ENCODE assay signal across 8 mouse cellular contexts in genomic region chr5:96964062-96965028, GRCm38 (mm10). TPM values are rescaled to one million over a fixed set of nuclear protein-coding genes. Genes with fewer than 3 reads are reported as not detected.
DNase-seq lines count a peak whose midpoint lies in the region; ATAC-seq and TF ChIP-seq lines count a peak whose summit lies in the region.

No protein-coding gene starts in this region.

- DNase-seq in layer of hippocampus, adult 2 months (ENCODE audit: low spot score in 2 of 2) = peak in 1 of 2 experiments; percentile 34
- DNase-seq in layer of hippocampus, postnatal 25 days (ENCODE audit: extremely low spot score in 1 of 2, low spot score in 1 of 2) = no peak
- peak; percentile 49 for DNase-seq in embryonic facial prominence, embryonic 10.5 days (ENCODE audit: low spot score)
- peak; percentile 72 for DNase-seq in intestine, embryonic 14.5 days (ENCODE audit: low spot score)
- DNase-seq in thymus, postnatal 14 days = peak; percentile 24
- no peak for DNase-seq in urinary bladder, postnatal 14 days (ENCODE audit: low spot score)
- no peak for DNase-seq in testis, postnatal 14 days (ENCODE audit: low spot score)

- peak; percentile 74 for ATAC-seq in intestine, embryonic 14.5 days (replicated peaks; ENCODE audit: low FRiP score, low TSS enrichment, low read depth)
- no peak for ATAC-seq in liver, embryonic 16.5 days (ENCODE audit: low read depth)

- peak overlapping the region; percentile 40 for H3K4me2 ChIP-seq in intestine, embryonic 14.5 days (ENCODE audit: low read length)
- peak overlapping the region; percentile 63 for H3K4me2 ChIP-seq in liver, embryonic 16.5 days (ENCODE audit: low read depth, low read length)

- H3K4me1 ChIP-seq in embryonic facial prominence, embryonic 10.5 days = peaks cover 33% of the 10 kb centered on the region
- H3K4me1 ChIP-seq in intestine, embryonic 14.5 days (replicated peaks; ENCODE audit: control insufficient read depth, insufficient read depth, low read length) = peaks cover 10% of the 10 kb centered on the region
- peaks cover 20% of the 10 kb centered on the region for H3K4me1 ChIP-seq in liver, embryonic 16.5 days (ENCODE audit: control insufficient read depth, low read depth, low read length)

- H3K9me3 ChIP-seq in embryonic facial prominence, embryonic 10.5 days = no peaks in the 10 kb centered on the region
- no peaks in the 10 kb centered on the region for H3K9me3 ChIP-seq in intestine, embryonic 14.5 days (ENCODE audit: control insufficient read depth, low read length)
- no peaks in the 10 kb centered on the region for H3K9me3 ChIP-seq in liver, embryonic 16.5 days (replicated peaks; ENCODE audit: control insufficient read depth, low read length)

- peak overlapping the region; percentile 25; the same call in 1 of the 2 replicates for H3K4me3 ChIP-seq in layer of hippocampus, adult 2 months
- H3K4me3 ChIP-seq in embryonic facial prominence, embryonic 10.5 days = peak overlapping the region; percentile 35
- H3K4me3 ChIP-seq in intestine, embryonic 14.5 days (ENCODE audit: low read depth, low read length) = 0 out of 2 replicates have a peak overlapping the region, but pooled peaks have one; percentile 4
- peak overlapping the region; percentile 43 for H3K4me3 ChIP-seq in liver, embryonic 16.5 days (ENCODE audit: low read depth, low read length)

- peak overlapping the region; percentile 88 for H3K27ac ChIP-seq in layer of hippocampus, adult 2 months
- H3K27ac ChIP-seq in embryonic facial prominence, embryonic 10.5 days (replicated peaks) = peak overlapping the region; percentile 76
- peak overlapping the region; percentile 57; the same call in 1 of the 2 replicates for H3K27ac ChIP-seq in intestine, embryonic 14.5 days (ENCODE audit: low read depth)
- H3K27ac ChIP-seq in liver, embryonic 16.5 days (ENCODE audit: low read length) = peak overlapping the region; percentile 51

- TF ChIP-seq CTCF in layer of hippocampus, adult 2 months (conservative IDR thresholded peaks at IDR 0.05) = no peak

- no peak overlapping the region for H3K9ac ChIP-seq in intestine, embryonic 14.5 days (ENCODE audit: low read length)
- H3K9ac ChIP-seq in liver, embryonic 16.5 days (ENCODE audit: low read depth, low read length) = peak overlapping the region; percentile 48

- no peaks in the 10 kb centered on the region for H3K36me3 ChIP-seq in embryonic facial prominence, embryonic 10.5 days (replicated peaks)
- H3K36me3 ChIP-seq in intestine, embryonic 14.5 days (ENCODE audit: control insufficient read depth, insufficient read depth, low read length) = no peaks in the 10 kb centered on the region
- H3K36me3 ChIP-seq in liver, embryonic 16.5 days (ENCODE audit: control insufficient read depth, insufficient read depth) = no peaks in the 10 kb centered on the region

- WGBS in embryonic facial prominence, embryonic 10.5 days = 5% methylated on average over 14 of the region's 14 CpGs
- 8% methylated on average over 14 of the region's 14 CpGs for WGBS in intestine, embryonic 14.5 days
- WGBS in liver, embryonic 16.5 days (ENCODE audit: insufficient replicate concordance) = 9% methylated on average over 14 of the region's 14 CpGs

- H3K27me3 ChIP-seq in embryonic facial prominence, embryonic 10.5 days (replicated peaks; ENCODE audit: low read depth, poor library complexity, severe bottlenecking) = no peaks in the 10 kb centered on the region
- no peaks in the 10 kb centered on the region for H3K27me3 ChIP-seq in intestine, embryonic 14.5 days (replicated peaks; ENCODE audit: control insufficient read depth, insufficient read depth, low read length)
- H3K27me3 ChIP-seq in liver, embryonic 16.5 days (ENCODE audit: control insufficient read depth, insufficient read depth, low read depth, low read length) = no peaks in the 10 kb centered on the region

RNA-seq across cellular contexts. Expression of gene Bmp2k, which starts 33.1 kb away (rescaled TPM):
- total RNA-seq in layer of hippocampus, adult 2 months (2021) = 10 to 100 TPM; 12.3 to 13.2 TPM
- total RNA-seq in layer of hippocampus, postnatal 25 days (2021) = 10 to 100 TPM; 13.1 TPM
- polyA plus RNA-seq in embryonic facial prominence, embryonic 10.5 days (2016; fragmentation: Nextera tagmentation; extraction: Ambion mirVana) = 8.0 and 8.1 TPM in 2 replicates
- 14.7 and 15.7 TPM in 2 replicates for polyA plus RNA-seq in intestine, embryonic 14.5 days (2014; fragmentation: Nextera tagmentation; extraction: Ambion mirVana)
- 25.9 and 26.5 TPM in 2 replicates for polyA plus RNA-seq in liver, embryonic 16.5 days (2015; fragmentation: Nextera tagmentation; extraction: Ambion mirVana)

Comparison
In these comparisons a context has a peak if more than half of its experiments do, and no peak if none do; other contexts are left out.
1. DNase-seq: peak in embryonic facial prominence, embryonic 10.5 days (single experiment), intestine, embryonic 14.5 days (single experiment) and thymus, postnatal 14 days (single experiment); none in layer of hippocampus, postnatal 25 days (0 of 2), urinary bladder, postnatal 14 days (single experiment) and testis, postnatal 14 days (single experiment).
2. Peak in every context shown above with its lines, with median percentiles within 50 percentile points of each other: H3K27ac ChIP-seq and H3K4me3 ChIP-seq.